Mouse (Mus musculus) liver, embryonic 15.5 days (tissue): Measurements from ENCODE around the gene A530032D15Rik. TPM values are rescaled to one million over a fixed set of nuclear protein-coding genes. Genes with fewer than 3 reads are reported as not detected.
"Not testable (repeated sequence)": the region's sequence is repeated elsewhere in the genome, so short reads cannot be mapped to it uniquely, and the experiment has no call there.

Experiments used
- ATAC-seq: fragments of 200-750 bp; cut with Nextera tagmentation; 2 replicates; pipeline ENCODE4 v1.8.0; 2017; ENCODE audit warnings: moderate number of reproducible peaks, mild to moderate bottlenecking, moderate library complexity; ENCODE audit not compliant: insufficient read depth
- H3K27ac ChIP-seq: fragments of 300-500 bp; sonication (generic); replicated peaks from 2 replicates; pipeline ENCODE4 v1.5.1; 2015; ENCODE audit warnings: mild to moderate bottlenecking, inconsistent platforms
- H3K27me3 ChIP-seq: fragments of 300-500 bp; sonication (generic); 2 replicates; pipeline ENCODE4 v1.6.1; 2015; ENCODE audit warnings: mild to moderate bottlenecking, inconsistent platforms
- H3K36me3 ChIP-seq: fragments of 300-500 bp; sonication (generic); replicated peaks from 2 replicates; pipeline ENCODE4 v1.6.1; 2015; ENCODE audit warnings: moderate library complexity, mild to moderate bottlenecking, inconsistent platforms
- H3K4me1 ChIP-seq: fragments of 300-500 bp; sonication (generic); replicated peaks from 2 replicates; pipeline ENCODE4 v1.6.1; 2015; ENCODE audit warnings: inconsistent platforms
- H3K4me2 ChIP-seq: fragments of 300-500 bp; sonication (generic); 2 replicates; pipeline ENCODE4 v1.6.1; 2015; ENCODE audit warnings: moderate library complexity, mild to moderate bottlenecking, inconsistent platforms
- H3K4me3 ChIP-seq: fragments of 300-500 bp; sonication (generic); replicated peaks from 2 replicates; pipeline ENCODE4 v1.5.1; 2015; ENCODE audit warnings: mild to moderate bottlenecking, inconsistent platforms
- H3K9ac ChIP-seq: fragments of 300-500 bp; sonication (generic); 2 replicates; pipeline ENCODE4 v1.6.1; 2015; ENCODE audit warnings: moderate library complexity, mild to moderate bottlenecking, inconsistent platforms
- H3K9me3 ChIP-seq: fragments of 300-500 bp; sonication (generic); replicated peaks from 2 replicates; pipeline ENCODE4 v1.6.1; 2016; ENCODE audit warnings: inconsistent platforms
- WGBS: fragments of 180-500 bp; shearing (Covaris S2); methylation state at CpG from one replicate; pipeline ENCODE4 v1.1.7; 2015; ENCODE audit warnings: mixed read lengths; ENCODE audit not compliant: insufficient replicate concordance; 5-methylcytosine and 5-hydroxymethylcytosine counted together
- polyA plus RNA-seq: library from polyadenylated mRNA; unstranded; fragments of >200 nt; fragmentation: Nextera tagmentation; extraction: Ambion mirVana; gene quantifications from 2 replicates; pipeline ENCODE4 v1.2.1, GENCODE M21; 2015

A530032D15Rik gene
- polyA plus RNA-seq, 1 experiment from 2014 or later, result 0.13 TPM

GRCm38 (mm10) chr1:85106013-85106412, 3.6 kb downstream of the A530032D15Rik start:
- WGBS, result 43% methylated on average over 5 of the region's 6 CpGs
- H3K9me3 ChIP-seq, H3K27ac ChIP-seq, H3K36me3 ChIP-seq, H3K27me3 ChIP-seq, H3K9ac ChIP-seq, H3K4me1 ChIP-seq, ATAC-seq, H3K4me3 ChIP-seq, H3K4me2 ChIP-seq: not testable (repeated sequence)

- not testable (repeated sequence) for H3K27ac ChIP-seq, H3K9me3 ChIP-seq, H3K27me3 ChIP-seq, H3K4me1 ChIP-seq, ATAC-seq, H3K4me2 ChIP-seq, H3K4me3 ChIP-seq, H3K9ac ChIP-seq, H3K36me3 ChIP-seq
- 53% methylated on average over 4 of the region's 4 CpGs for WGBS
Measured at GRCm38 (mm10) chr1:85105336-85105735, 4.3 kb downstream of the A530032D15Rik start.

- H3K4me3 ChIP-seq, H3K27ac ChIP-seq, H3K36me3 ChIP-seq, H3K4me2 ChIP-seq, H3K9me3 ChIP-seq, H3K27me3 ChIP-seq, H3K4me1 ChIP-seq, H3K9ac ChIP-seq, ATAC-seq: not testable (repeated sequence)
- WGBS, result 67% methylated on average over 4 of the region's 4 CpGs
Measured at GRCm38 (mm10) chr1:85101754-85102153, 7.9 kb downstream of the A530032D15Rik start.

GRCm38 (mm10) chr1:85099864-85100263, 9.8 kb downstream of the A530032D15Rik start, which contains the start of gene Gm10553:
Gm10553 (plus strand) TSS chr1:85100164.
- WGBS, result 47% methylated on average over 1 of the region's 1 CpGs

GRCm38 (mm10) chr1:85099081-85099480, 10.6 kb downstream of the A530032D15Rik start:
- not testable (repeated sequence) for H3K27me3 ChIP-seq, ATAC-seq, H3K36me3 ChIP-seq, H3K4me1 ChIP-seq, H3K27ac ChIP-seq, H3K4me3 ChIP-seq, H3K9me3 ChIP-seq, H3K9ac ChIP-seq, H3K4me2 ChIP-seq
- 60% methylated on average over 6 of the region's 7 CpGs for WGBS

More at GRCm38 (mm10) chr1:85099864-85100263, 9.8 kb downstream of the A530032D15Rik start, which contains the start of gene Gm10553:
- not testable (repeated sequence) for ATAC-seq, H3K27ac ChIP-seq, H3K4me2 ChIP-seq, H3K36me3 ChIP-seq, H3K9ac ChIP-seq, H3K4me3 ChIP-seq, H3K4me1 ChIP-seq, H3K9me3 ChIP-seq, H3K27me3 ChIP-seq

- WGBS, result 61% methylated on average over 6 of the region's 7 CpGs
- not testable (repeated sequence) for H3K27ac ChIP-seq, ATAC-seq, H3K9ac ChIP-seq, H3K4me1 ChIP-seq, H3K36me3 ChIP-seq, H3K4me3 ChIP-seq, H3K27me3 ChIP-seq, H3K9me3 ChIP-seq, H3K4me2 ChIP-seq
Measured at GRCm38 (mm10) chr1:85093011-85093572, 16.6 kb downstream of the A530032D15Rik start.

- H3K4me2 ChIP-seq, H3K27ac ChIP-seq, ATAC-seq, H3K27me3 ChIP-seq, H3K4me1 ChIP-seq, H3K9ac ChIP-seq, H3K9me3 ChIP-seq, H3K4me3 ChIP-seq, H3K36me3 ChIP-seq: not testable (repeated sequence)
- 17% methylated on average over 1 of the region's 3 CpGs for WGBS
Measured at GRCm38 (mm10) chr1:85092169-85092568, 17.5 kb downstream of the A530032D15Rik start.

GRCm38 (mm10) chr1:85086211-85086610, 23.4 kb downstream of the A530032D15Rik start:
- H3K4me3 ChIP-seq, H3K27ac ChIP-seq, H3K27me3 ChIP-seq, ATAC-seq, H3K36me3 ChIP-seq, H3K4me1 ChIP-seq, H3K9me3 ChIP-seq, H3K9ac ChIP-seq, H3K4me2 ChIP-seq: not testable (repeated sequence)
- WGBS, result 47% methylated on average over 1 of the region's 1 CpGs

GRCm38 (mm10) chr1:85084803-85085202, 24.9 kb downstream of the A530032D15Rik start:
- H3K27me3 ChIP-seq, H3K4me3 ChIP-seq, H3K9me3 ChIP-seq, ATAC-seq, H3K36me3 ChIP-seq, H3K4me1 ChIP-seq, H3K27ac ChIP-seq, H3K4me2 ChIP-seq, H3K9ac ChIP-seq: not testable (repeated sequence)
- 43% methylated on average over 3 of the region's 3 CpGs for WGBS

GRCm38 (mm10) chr1:85073099-85073498, 36.6 kb downstream of the A530032D15Rik start:
- H3K4me3 ChIP-seq, H3K4me1 ChIP-seq, H3K9ac ChIP-seq, ATAC-seq, H3K9me3 ChIP-seq, H3K4me2 ChIP-seq, H3K27me3 ChIP-seq, H3K27ac ChIP-seq, H3K36me3 ChIP-seq: not testable (repeated sequence)
- whole genome bisulfite sequencing, result 39% methylated on average over 3 of the region's 3 CpGs

- H3K4me3 ChIP-seq, H3K27ac ChIP-seq, H3K4me2 ChIP-seq, H3K9ac ChIP-seq, H3K9me3 ChIP-seq, H3K4me1 ChIP-seq, H3K27me3 ChIP-seq, ATAC-seq, H3K36me3 ChIP-seq: not testable (repeated sequence)
- 34% methylated on average over 3 of the region's 3 CpGs for WGBS
Measured at GRCm38 (mm10) chr1:85071690-85072089, 38.0 kb downstream of the A530032D15Rik start.

- H3K27ac ChIP-seq, ATAC-seq, H3K4me3 ChIP-seq, H3K9me3 ChIP-seq, H3K4me2 ChIP-seq, H3K9ac ChIP-seq, H3K36me3 ChIP-seq, H3K4me1 ChIP-seq, H3K27me3 ChIP-seq: not testable (repeated sequence)
- 54% methylated on average over 6 of the region's 6 CpGs for WGBS
Measured at GRCm38 (mm10) chr1:85035801-85036200, 73.9 kb downstream of the A530032D15Rik start.
